Mouse (Mus musculus) embryonic facial prominence, embryonic 12.5 days (tissue): ENCODE results near the gene Srebf1. TPM values are rescaled to one million over a fixed set of nuclear protein-coding genes. Genes with fewer than 3 reads are reported as not detected.

Source experiments
- ATAC-seq: fragments of 200-750 bp; cut with Nextera tagmentation; 2 replicates; pipeline ENCODE4 v1.8.0; 2017; ENCODE audit not compliant: insufficient number of reproducible peaks, insufficient read depth, low FRiP score, low TSS enrichment
- H3K27ac ChIP-seq: fragments of 300-500 bp; sonication (generic); 2 replicates; pipeline ENCODE4 v1.5.1; 2016; ENCODE audit warnings: mild to moderate bottlenecking
- H3K27me3 ChIP-seq: fragments of 300-500 bp; sonication (generic); 2 replicates; pipeline ENCODE4 v1.6.1; 2016; ENCODE audit warnings: mild to moderate bottlenecking, moderate library complexity
- H3K36me3 ChIP-seq: fragments of 300-500 bp; sonication (generic); 2 replicates; pipeline ENCODE4 v1.6.1; 2016; ENCODE audit warnings: mild to moderate bottlenecking
- H3K4me1 ChIP-seq: fragments of 300-500 bp; sonication (generic); 2 replicates; pipeline ENCODE4 v1.6.1; 2016
- H3K4me2 ChIP-seq: fragments of 300-500 bp; sonication (generic); replicated peaks from 2 replicates; pipeline ENCODE4 v1.6.1; 2016; ENCODE audit warnings: mild to moderate bottlenecking, moderate library complexity
- H3K4me3 ChIP-seq: fragments of 300-500 bp; sonication (generic); 2 replicates; pipeline ENCODE4 v1.5.1; 2016; ENCODE audit warnings: mild to moderate bottlenecking
- H3K9ac ChIP-seq: fragments of 300-500 bp; sonication (generic); 2 replicates; pipeline ENCODE4 v1.6.1; 2016; ENCODE audit warnings: mild to moderate bottlenecking, moderate library complexity
- H3K9me3 ChIP-seq: fragments of 300-500 bp; sonication (generic); 2 replicates; pipeline ENCODE4 v1.6.1; 2016; ENCODE audit warnings: mild to moderate bottlenecking, moderate library complexity
- WGBS: fragments of 180-500 bp; shearing (Covaris S2); methylation state at CpG from one replicate; pipeline ENCODE4 v1.1.7; 2016; 5-methylcytosine and 5-hydroxymethylcytosine counted together
- polyA plus RNA-seq: library from polyadenylated mRNA; unstranded; fragments of >200 nt; fragmentation: Nextera tagmentation; extraction: Ambion mirVana; gene quantifications from 2 replicates; pipeline ENCODE4 v1.2.1, GENCODE M21; 2016

The Srebf1 gene
- 54.8 and 56.6 TPM in 2 replicates for polyA plus RNA-seq

DNA sequence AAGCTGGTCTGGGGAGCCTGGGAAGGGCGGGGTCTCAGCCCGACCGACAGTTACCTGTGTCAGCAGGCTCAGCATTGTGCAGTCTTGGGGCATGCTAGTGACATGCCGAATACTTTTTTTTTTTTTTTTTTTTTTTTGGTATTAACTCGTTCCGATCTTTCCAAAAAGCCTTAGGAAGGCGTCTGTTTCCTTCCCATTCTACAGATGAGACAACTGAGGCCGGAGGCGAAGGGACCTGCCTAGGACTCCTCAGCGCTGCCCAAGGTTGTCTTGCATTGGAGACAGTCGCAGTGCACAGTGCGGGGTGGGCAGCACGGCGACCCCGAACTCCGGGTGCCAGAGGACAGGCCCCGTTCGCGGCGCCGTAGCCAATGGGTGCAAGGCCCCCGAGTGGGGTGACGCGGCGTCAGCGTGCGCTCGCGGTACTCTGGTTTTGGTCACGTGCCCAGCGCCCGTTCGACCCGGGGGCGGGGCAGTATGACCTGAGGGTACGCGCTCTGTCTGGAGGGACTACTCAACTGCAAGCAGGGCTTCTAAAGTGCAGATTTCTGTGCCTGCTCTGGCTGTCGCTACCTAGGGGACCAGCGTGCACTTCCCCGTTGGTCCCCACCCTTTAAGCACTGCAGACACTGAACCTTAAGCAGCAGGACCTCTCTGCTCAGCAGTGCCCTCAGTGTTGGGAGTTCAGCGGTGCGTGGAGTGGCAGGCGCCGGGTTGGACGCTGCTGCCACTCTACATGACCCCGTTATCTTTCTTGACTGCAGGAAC is at the start of gene Srebf1:
Gene Srebf1, minus strand, starts transcription at position 113 of the 768 bp plus-strand sequence.
- peak within 1 kb of the TSS; percentile 34 for H3K4me3 ChIP-seq
- peak within 1 kb of the TSS; percentile 67 for H3K4me2 ChIP-seq
- peak within 1 kb of the TSS; percentile 31; the same call in 1 of the 2 replicates for H3K9ac ChIP-seq
- no peaks in the 10 kb centered on the region for H3K9me3 ChIP-seq
- ATAC-seq: peak; percentile 76
- WGBS: 4% methylated on average over 46 of the region's 46 CpGs
- H3K27me3 ChIP-seq: no peaks in the 10 kb centered on the region
- H3K36me3 ChIP-seq: peaks cover 8% of the 10 kb centered on the region; the same call in 1 of the 2 replicates
- H3K27ac ChIP-seq: peak within 1 kb of the TSS; percentile 30; the same call in 1 of the 2 replicates
- peaks cover 28% of the 10 kb centered on the region for H3K4me1 ChIP-seq

DNA sequence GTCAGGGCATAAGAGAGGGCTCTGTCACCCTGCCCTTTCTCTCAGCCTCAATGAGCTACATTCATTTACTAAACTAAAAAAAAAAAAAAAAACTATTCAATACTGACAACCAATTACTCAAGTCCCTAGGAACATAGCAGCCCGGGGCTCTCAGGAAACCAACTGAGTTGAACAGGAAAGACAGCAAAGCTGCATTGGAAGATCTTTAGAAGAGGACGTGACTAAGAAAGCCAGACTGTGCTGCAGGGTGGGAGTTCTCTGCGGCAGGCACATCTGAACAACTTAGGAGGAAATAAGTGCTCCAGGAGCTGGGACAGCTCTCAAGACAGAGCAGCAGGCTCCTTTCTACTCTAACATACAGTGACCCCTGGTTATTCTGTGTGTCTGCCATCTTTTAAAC is 46.2 kb upstream of the Srebf1 start:
- Histone ChIP-seq H3K4me2 (no peak overlapping the region), H3K27me3 (no peaks in the 10 kb centered on the region), H3K4me3 (no peak overlapping the region), H3K9ac (no peak overlapping the region), H3K27ac (no peak overlapping the region), H3K9me3 (no peaks in the 10 kb centered on the region), H3K36me3 (no peaks in the 10 kb centered on the region), H3K4me1 (peaks cover 9% of the 10 kb centered on the region)
- WGBS: 40% methylated on average over 3 of the region's 3 CpGs
- no peak for ATAC-seq

DNA sequence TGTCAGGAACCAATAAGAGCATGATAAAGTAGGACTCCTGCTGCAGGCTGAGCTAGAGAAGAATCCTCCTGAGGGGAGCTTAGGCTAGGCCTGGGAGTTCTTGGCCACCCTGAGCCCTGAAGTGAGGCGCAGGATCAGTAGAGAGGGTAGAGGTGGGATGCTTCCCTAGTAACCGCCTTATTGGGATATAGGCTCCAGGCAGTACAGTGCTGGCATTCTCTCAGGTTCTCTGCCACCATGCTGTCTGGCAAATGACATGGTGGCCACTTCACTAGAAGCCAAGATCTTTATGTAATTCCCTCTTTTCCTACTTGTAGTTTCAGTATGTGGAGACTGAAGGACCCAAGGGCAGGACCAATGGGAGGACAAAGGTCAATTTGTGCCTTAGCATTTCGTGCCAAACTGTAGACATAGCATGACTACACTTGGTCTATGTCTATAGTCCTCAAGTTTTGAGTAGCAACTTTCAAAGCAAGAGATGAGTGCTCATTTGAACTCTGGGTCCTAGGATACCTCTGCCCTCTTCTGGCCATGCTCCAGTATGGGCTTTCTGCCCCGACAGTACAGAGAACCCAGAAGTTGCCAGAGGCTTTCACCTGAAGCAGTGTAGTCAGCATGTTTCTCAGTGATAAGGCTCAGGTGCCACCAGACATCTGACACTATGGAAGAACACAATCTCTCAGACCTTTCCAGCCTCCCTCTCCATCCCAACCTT is 43.0 kb upstream of the Srebf1 start:
- no peak overlapping the region for H3K4me2 ChIP-seq
- ATAC-seq: no peak
- H3K4me1 ChIP-seq: no peaks in the 10 kb centered on the region
- no peaks in the 10 kb centered on the region for H3K36me3 ChIP-seq
- no peaks in the 10 kb centered on the region for H3K9me3 ChIP-seq
- H3K4me3 ChIP-seq: no peak overlapping the region
- H3K9ac ChIP-seq: no peak overlapping the region
- 87% methylated on average over 4 of the region's 4 CpGs for WGBS
- H3K27ac ChIP-seq: no peak overlapping the region
- H3K27me3 ChIP-seq: no peaks in the 10 kb centered on the region

DNA sequence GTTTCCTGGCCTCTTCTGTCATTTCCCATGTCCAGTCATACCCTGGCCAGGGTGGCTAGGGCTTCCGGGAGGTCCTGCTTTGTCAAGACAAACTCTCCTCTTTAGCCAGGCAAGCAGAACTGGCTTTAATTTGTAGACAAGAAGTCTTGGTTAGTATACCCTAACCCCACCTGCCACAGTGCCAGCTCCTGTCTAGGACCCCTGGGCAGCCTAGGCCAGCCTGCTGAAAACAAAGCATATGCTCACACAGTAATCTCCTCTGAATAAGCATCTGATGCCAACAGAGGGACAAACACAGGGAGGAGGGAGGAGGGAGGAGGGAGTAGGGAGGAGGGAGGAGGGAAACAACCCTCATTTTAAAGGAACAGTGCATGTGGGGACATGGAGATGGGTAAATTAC is 42.3 kb upstream of the Srebf1 start:
- no peak overlapping the region for H3K9ac ChIP-seq
- H3K27ac ChIP-seq: no peak overlapping the region
- no peak overlapping the region for H3K4me3 ChIP-seq
- 75% methylated on average over 1 of the region's 1 CpGs for WGBS
- H3K9me3 ChIP-seq: no peaks in the 10 kb centered on the region
- H3K36me3 ChIP-seq: no peaks in the 10 kb centered on the region
- ATAC-seq: no peak
- H3K4me2 ChIP-seq: no peak overlapping the region
- H3K27me3 ChIP-seq: no peaks in the 10 kb centered on the region
- H3K4me1 ChIP-seq: no peaks in the 10 kb centered on the region

DNA sequence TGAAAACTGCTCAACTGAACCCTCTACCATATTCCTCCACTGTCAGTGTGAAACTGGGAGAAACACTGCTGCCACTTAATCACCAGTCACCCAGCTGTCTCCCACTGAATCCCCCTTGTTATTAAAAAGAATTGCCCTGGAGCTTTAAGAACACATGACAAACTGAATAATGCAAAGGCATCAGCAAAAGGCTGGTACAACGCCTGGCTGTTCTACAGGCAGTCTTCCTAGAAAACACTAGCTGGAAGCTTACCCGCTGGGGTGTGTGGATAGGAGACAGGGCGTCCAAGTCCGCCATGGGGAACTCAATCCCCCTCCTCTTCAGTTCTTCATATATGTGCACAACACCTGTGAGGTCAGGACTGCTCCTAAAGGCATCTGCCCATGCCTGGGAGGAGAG is 40.0 kb upstream of the Srebf1 start:
- WGBS: 86% methylated on average over 4 of the region's 4 CpGs

DNA sequence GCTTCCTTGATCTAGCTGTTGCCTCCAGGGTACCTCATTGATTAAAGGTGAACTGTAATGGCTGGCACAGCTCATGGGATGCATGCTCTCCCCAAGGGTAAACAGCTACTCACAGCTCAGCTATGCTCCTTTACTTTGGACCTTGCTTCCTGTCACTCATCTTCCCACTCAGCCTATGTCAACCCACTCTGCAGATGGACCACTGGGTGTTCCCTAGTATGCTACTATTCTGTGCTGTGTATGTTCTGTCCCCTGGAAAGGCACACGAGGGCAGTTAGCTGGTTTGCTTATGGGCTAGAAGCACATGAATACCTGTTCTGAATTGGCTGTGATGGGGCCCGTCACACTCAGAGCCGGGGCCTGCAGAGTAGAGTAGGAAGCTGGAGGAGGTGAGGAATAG is 38.4 kb upstream of the Srebf1 start:
- no peak for ATAC-seq
- Histone ChIP-seq H3K4me1 (no peaks in the 10 kb centered on the region), H3K9me3 (no peaks in the 10 kb centered on the region), H3K9ac (no peak overlapping the region), H3K27me3 (no peaks in the 10 kb centered on the region), H3K36me3 (peaks cover 9% of the 10 kb centered on the region; the same call in 1 of the 2 replicates), H3K4me2 (no peak overlapping the region), H3K4me3 (no peak overlapping the region), H3K27ac (no peak overlapping the region)
- WGBS: 81% methylated on average over 3 of the region's 3 CpGs

More for the DNA sequence above, 40.0 kb upstream of the Srebf1 start:
- H3K9ac ChIP-seq: no peak overlapping the region
- peaks cover 5% of the 10 kb centered on the region; the same call in 1 of the 2 replicates for H3K36me3 ChIP-seq
- H3K4me2 ChIP-seq: no peak overlapping the region
- H3K4me1 ChIP-seq: no peaks in the 10 kb centered on the region
- no peak overlapping the region for H3K27ac ChIP-seq
- H3K4me3 ChIP-seq: no peak overlapping the region
- no peaks in the 10 kb centered on the region for H3K9me3 ChIP-seq
- no peaks in the 10 kb centered on the region for H3K27me3 ChIP-seq
- no peak for ATAC-seq

DNA sequence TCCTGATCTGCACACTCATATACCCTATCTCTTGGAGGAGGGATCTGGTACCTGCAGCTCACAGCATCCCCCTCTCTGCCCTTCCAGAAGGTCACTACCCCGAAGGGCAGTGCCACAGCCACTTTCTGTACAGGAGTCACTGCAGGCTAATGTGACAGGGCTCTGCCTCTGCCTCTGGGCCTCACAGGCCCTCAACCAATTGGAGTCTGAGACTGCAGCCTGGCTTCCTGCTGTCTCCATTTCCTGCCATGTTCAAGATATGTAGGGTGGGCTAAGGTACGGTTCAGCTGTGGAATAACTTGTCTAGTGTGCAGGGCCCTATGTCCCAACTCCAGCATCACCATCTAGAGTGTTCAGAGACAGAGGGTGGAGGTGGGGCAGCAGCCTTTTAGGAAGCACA is 35.3 kb upstream of the Srebf1 start:
- H3K9ac ChIP-seq: no peak overlapping the region
- H3K27ac ChIP-seq: no peak overlapping the region
- ATAC-seq: no peak
- H3K9me3 ChIP-seq: no peaks in the 10 kb centered on the region
- no peaks in the 10 kb centered on the region for H3K27me3 ChIP-seq
- no peaks in the 10 kb centered on the region for H3K4me1 ChIP-seq
- WGBS: 56% methylated on average over 2 of the region's 2 CpGs
- no peak overlapping the region for H3K4me3 ChIP-seq
- peaks cover 13% of the 10 kb centered on the region; the same call in 1 of the 2 replicates for H3K36me3 ChIP-seq
- H3K4me2 ChIP-seq: no peak overlapping the region

DNA sequence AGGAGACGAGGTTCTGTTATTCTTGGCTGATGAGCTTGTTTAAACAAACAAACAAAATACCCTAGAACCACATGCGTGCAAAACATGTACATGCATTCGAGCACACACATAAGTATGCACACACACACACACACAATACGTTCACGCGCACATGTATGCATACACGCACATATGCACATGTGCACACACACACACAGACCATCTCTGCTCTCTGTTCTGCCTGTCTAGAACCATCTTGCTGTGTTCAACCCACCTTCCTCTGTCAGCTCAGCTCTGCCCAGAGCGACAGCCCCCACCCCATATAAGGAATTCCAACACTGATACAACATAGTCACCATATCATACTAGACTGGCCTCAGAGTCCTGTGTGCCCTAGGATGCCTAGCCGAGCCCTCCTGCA is 34.3 kb upstream of the Srebf1 start:
- 86% methylated on average over 9 of the region's 9 CpGs for WGBS
- Histone ChIP-seq H3K27ac (no peak overlapping the region), H3K4me2 (no peak overlapping the region), H3K27me3 (no peaks in the 10 kb centered on the region), H3K9ac (no peak overlapping the region), H3K9me3 (no peaks in the 10 kb centered on the region), H3K36me3 (peaks cover 13% of the 10 kb centered on the region; the same call in 1 of the 2 replicates), H3K4me1 (peaks cover 3% of the 10 kb centered on the region; the same call in 1 of the 2 replicates), H3K4me3 (no peak overlapping the region)
- ATAC-seq: no peak

DNA sequence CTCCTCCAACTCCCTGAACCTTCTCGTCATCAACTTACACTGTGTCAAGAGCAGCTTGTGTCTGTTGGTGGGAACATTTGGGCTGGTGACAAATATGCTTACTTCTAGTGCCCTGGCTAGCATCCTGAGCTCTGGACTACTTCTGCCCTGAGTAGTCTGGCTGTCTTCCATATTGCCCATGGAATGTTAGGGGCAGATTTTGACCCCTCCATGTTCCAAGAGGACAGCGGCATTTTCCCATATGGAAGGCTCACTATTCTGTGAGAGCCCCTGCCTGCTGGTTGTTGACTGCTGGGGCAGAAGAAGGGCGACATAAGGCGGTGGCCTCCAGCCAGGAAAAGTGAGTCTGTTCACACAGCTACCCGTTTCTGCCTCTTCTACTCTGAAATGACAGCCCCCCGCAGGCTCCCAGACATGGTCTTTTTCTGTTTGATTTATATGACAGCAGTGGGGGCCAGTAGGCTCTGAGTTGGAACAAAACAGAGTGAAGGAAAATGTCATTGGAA is 33.8 kb upstream of the Srebf1 start:
- WGBS: 69% methylated on average over 6 of the region's 6 CpGs
- no peaks in the 10 kb centered on the region for H3K27me3 ChIP-seq
- H3K4me1 ChIP-seq: peaks cover 5% of the 10 kb centered on the region; the same call in 1 of the 2 replicates
- H3K4me3 ChIP-seq: no peak overlapping the region
- H3K4me2 ChIP-seq: no peak overlapping the region
- no peak overlapping the region for H3K9ac ChIP-seq
- peaks cover 13% of the 10 kb centered on the region; the same call in 1 of the 2 replicates for H3K36me3 ChIP-seq
- H3K27ac ChIP-seq: no peak overlapping the region
- H3K9me3 ChIP-seq: no peaks in the 10 kb centered on the region
- ATAC-seq: no peak

DNA sequence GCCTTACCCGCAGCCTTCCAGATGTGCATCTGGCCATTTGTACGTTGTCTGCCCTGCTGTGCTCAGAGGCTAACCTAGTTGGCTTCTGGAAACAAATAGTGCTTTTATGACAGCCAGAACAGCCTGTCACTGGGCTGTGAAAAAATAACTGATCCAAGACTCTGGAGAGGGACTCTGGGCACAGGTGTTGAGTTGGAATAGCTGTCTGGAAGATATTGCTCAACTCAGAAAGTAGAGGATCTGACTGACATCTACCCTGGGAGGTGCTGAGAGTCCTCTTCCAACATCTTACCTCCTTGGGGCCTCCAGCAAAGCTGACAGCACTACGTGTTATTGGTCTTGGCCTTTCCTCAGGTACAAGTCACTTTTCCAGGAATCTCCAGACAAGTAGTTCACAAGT is 33.3 kb upstream of the Srebf1 start:
- H3K4me2 ChIP-seq: no peak overlapping the region
- no peak for ATAC-seq
- H3K4me1 ChIP-seq: peaks cover 5% of the 10 kb centered on the region; the same call in 1 of the 2 replicates
- 80% methylated on average over 3 of the region's 3 CpGs for WGBS
- H3K36me3 ChIP-seq: peaks cover 13% of the 10 kb centered on the region; the same call in 1 of the 2 replicates
- no peaks in the 10 kb centered on the region for H3K27me3 ChIP-seq
- H3K9ac ChIP-seq: no peak overlapping the region
- H3K27ac ChIP-seq: no peak overlapping the region
- H3K4me3 ChIP-seq: no peak overlapping the region
- H3K9me3 ChIP-seq: no peaks in the 10 kb centered on the region

DNA sequence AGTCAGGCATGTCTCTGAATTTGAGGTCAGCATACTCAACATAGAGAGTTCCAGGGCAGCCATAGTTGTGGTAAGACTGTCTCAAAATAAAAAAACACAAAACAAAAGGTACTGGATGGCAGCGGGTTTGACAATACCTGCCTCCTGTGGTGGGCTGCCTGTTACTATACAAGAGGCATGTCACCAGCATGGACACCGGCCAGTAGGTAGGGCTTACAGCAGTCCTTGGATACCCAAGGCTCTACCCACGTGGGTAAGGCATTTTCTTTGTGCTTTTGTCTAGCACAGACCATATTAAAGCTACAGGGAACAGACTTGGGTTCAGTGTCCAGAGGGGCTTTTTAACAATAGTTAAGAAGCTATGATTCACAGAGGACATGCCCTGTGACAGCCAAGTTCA is 32.8 kb upstream of the Srebf1 start:
- Histone ChIP-seq H3K9ac (no peak overlapping the region), H3K9me3 (no peaks in the 10 kb centered on the region), H3K4me2 (no peak overlapping the region), H3K27ac (no peak overlapping the region), H3K27me3 (no peaks in the 10 kb centered on the region), H3K36me3 (peaks cover 17% of the 10 kb centered on the region; the same call in 1 of the 2 replicates), H3K4me3 (no peak overlapping the region), H3K4me1 (peaks cover 5% of the 10 kb centered on the region; the same call in 1 of the 2 replicates)
- no peak for ATAC-seq
- 77% methylated on average over 3 of the region's 3 CpGs for WGBS
